Mouse (Mus musculus) ES-Bruce4 (cell line): Measurements from ENCODE around the gene Ccm2l. TPM values are rescaled to one million over a fixed set of nuclear protein-coding genes. Genes with fewer than 3 reads are reported as not detected.

Experiments
- H3K27ac ChIP-seq: 2 replicates; pipeline ENCODE4 v1.5.1; 2012; ENCODE audit warnings: low read length, inconsistent platforms; ENCODE audit not compliant: insufficient read depth
- H3K27me3 ChIP-seq: 2 replicates; pipeline ENCODE4 v1.6.1; 2012; ENCODE audit warnings: mild to moderate bottlenecking, low read length, inconsistent platforms; ENCODE audit not compliant: control insufficient read depth, poor library complexity, insufficient read depth, severe bottlenecking
- H3K36me3 ChIP-seq: 2 replicates; pipeline ENCODE4 v1.6.1; 2012; ENCODE audit warnings: inconsistent platforms, mild to moderate bottlenecking, low read length, moderate library complexity; ENCODE audit not compliant: control insufficient read depth, poor library complexity, insufficient read depth, severe bottlenecking
- H3K4me1 ChIP-seq: one replicate; pipeline ENCODE4 v1.8.1; 2011; ENCODE audit warnings: low read length; ENCODE audit not compliant: control insufficient read depth, insufficient read depth
- H3K4me3 ChIP-seq: 2 replicates; pipeline ENCODE4 v1.5.1; 2011; ENCODE audit warnings: low read depth, mild to moderate bottlenecking, low read length
- H3K9ac ChIP-seq: 2 replicates; pipeline ENCODE4 v1.6.1; 2012; ENCODE audit warnings: low read depth, mild to moderate bottlenecking, inconsistent platforms; ENCODE audit not compliant: poor library complexity, severe bottlenecking
- H3K9me3 ChIP-seq: replicated peaks from 2 replicates; pipeline ENCODE4 v1.6.1; 2012; ENCODE audit warnings: mild to moderate bottlenecking, low read length, inconsistent platforms; ENCODE audit not compliant: control insufficient read depth, poor library complexity, insufficient read depth, severe bottlenecking
- CTCF ChIP-seq: IDR thresholded peaks from one replicate; pipeline ENCODE4 v1.8.1; 2011; ENCODE audit warnings: low read depth, low read length
- EP300 ChIP-seq: IDR thresholded peaks from 2 replicates; pipeline ENCODE4 v1.6.1; 2011; ENCODE audit warnings: low read depth, low read length; ENCODE audit not compliant: insufficient read depth
- POLR2A ChIP-seq: IDR thresholded peaks from one replicate; pipeline ENCODE4 v1.8.1; 2011; ENCODE audit warnings: low read length; ENCODE audit not compliant: insufficient read depth
- polyA plus RNA-seq: library from polyadenylated mRNA; stranded (reverse); fragments of >200 nt; gene quantifications from 2 replicates; pipeline ENCODE4 v1.2.4, GENCODE M21; 2011; ENCODE audit warnings: low read depth; ENCODE audit not compliant: missing spikeins, insufficient read depth, insufficient read length

Ccm2l gene
- polyA plus RNA-seq, 1 experiment, result not detected

- Histone ChIP-seq H3K9ac (no peak overlapping the region), H3K4me1 (no peaks in the 10 kb centered on the region), H3K27me3 (no peaks in the 10 kb centered on the region), H3K36me3 (no peaks in the 10 kb centered on the region), H3K4me3 (no peak overlapping the region), H3K9me3 (no peaks in the 10 kb centered on the region), H3K27ac (no peak overlapping the region)
- TF ChIP-seq CTCF, result no peak
- TF ChIP-seq EP300, result no peak
- no peak for TF ChIP-seq POLR2A
Measured at GRCm38 (mm10) chr2:153049997-153050358, 15.8 kb upstream of the Ccm2l start.

GRCm38 (mm10) chr2:153051095-153051494 is 14.7 kb upstream of the Ccm2l start:
- H3K27me3 ChIP-seq, result no peaks in the 10 kb centered on the region
- no peak overlapping the region for H3K27ac ChIP-seq
- no peaks in the 10 kb centered on the region for H3K36me3 ChIP-seq
- no peaks in the 10 kb centered on the region for H3K9me3 ChIP-seq
- TF ChIP-seq POLR2A (no peak), CTCF (no peak), EP300 (no peak)
- H3K9ac ChIP-seq, result no peak overlapping the region
- no peak overlapping the region for H3K4me3 ChIP-seq
- no peaks in the 10 kb centered on the region for H3K4me1 ChIP-seq

GRCm38 (mm10) chr2:153051537-153051936 is 14.2 kb upstream of the Ccm2l start:
- TF ChIP-seq CTCF, result no peak
- TF ChIP-seq POLR2A, result no peak
- TF ChIP-seq EP300, result no peak
- no peaks in the 10 kb centered on the region for H3K4me1 ChIP-seq
- no peak overlapping the region for H3K9ac ChIP-seq
- no peaks in the 10 kb centered on the region for H3K9me3 ChIP-seq
- no peak overlapping the region for H3K27ac ChIP-seq
- no peaks in the 10 kb centered on the region for H3K36me3 ChIP-seq
- no peaks in the 10 kb centered on the region for H3K27me3 ChIP-seq
- H3K4me3 ChIP-seq, result no peak overlapping the region

- Histone ChIP-seq H3K36me3 (no peaks in the 10 kb centered on the region), H3K4me1 (no peaks in the 10 kb centered on the region), H3K9me3 (no peaks in the 10 kb centered on the region), H3K27ac (no peak overlapping the region), H3K9ac (peak overlapping the region; percentile 26; the same call in 1 of the 2 replicates), H3K4me3 (peak overlapping the region; percentile 57), H3K27me3 (no peaks in the 10 kb centered on the region)
- TF ChIP-seq EP300 (no peak), CTCF (peak; percentile 55), POLR2A (no peak)
Measured at GRCm38 (mm10) chr2:153052700-153053351, 12.9 kb upstream of the Ccm2l start.

GRCm38 (mm10) chr2:153053896-153054295 is 11.9 kb upstream of the Ccm2l start:
- no peaks in the 10 kb centered on the region for H3K36me3 ChIP-seq
- H3K9me3 ChIP-seq, result no peaks in the 10 kb centered on the region
- no peak overlapping the region for H3K4me3 ChIP-seq
- no peak overlapping the region for H3K27ac ChIP-seq
- H3K9ac ChIP-seq, result no peak overlapping the region
- H3K27me3 ChIP-seq, result no peaks in the 10 kb centered on the region
- H3K4me1 ChIP-seq, result no peaks in the 10 kb centered on the region
- TF ChIP-seq EP300, result no peak
- TF ChIP-seq CTCF, result no peak
- TF ChIP-seq POLR2A, result no peak

- no peak overlapping the region for H3K4me3 ChIP-seq
- no peaks in the 10 kb centered on the region for H3K9me3 ChIP-seq
- TF ChIP-seq POLR2A, result no peak
- TF ChIP-seq EP300, result no peak
- peak; percentile 30 for TF ChIP-seq CTCF
- H3K36me3 ChIP-seq, result no peaks in the 10 kb centered on the region
- no peaks in the 10 kb centered on the region for H3K27me3 ChIP-seq
- no peak overlapping the region for H3K9ac ChIP-seq
- no peaks in the 10 kb centered on the region for H3K4me1 ChIP-seq
- H3K27ac ChIP-seq, result no peak overlapping the region
Measured at GRCm38 (mm10) chr2:153055270-153055920, 10.4 kb upstream of the Ccm2l start.
